Mouse (Mus musculus) cerebellum, adult 18-20 months (tissue): ENCODE measurements at regions not wholly inside any gene's neighbourhood (a gene's known extent, or its start where the extent isn't known, plus 50 kb on each side); places are given as distances from the start of the nearest gene placed in this dataset.

Source experiments
- DNase-seq, 2 experiments: peaks; one replicate each; pipeline ENCODE4 v3.0.0; 2021

DNA sequence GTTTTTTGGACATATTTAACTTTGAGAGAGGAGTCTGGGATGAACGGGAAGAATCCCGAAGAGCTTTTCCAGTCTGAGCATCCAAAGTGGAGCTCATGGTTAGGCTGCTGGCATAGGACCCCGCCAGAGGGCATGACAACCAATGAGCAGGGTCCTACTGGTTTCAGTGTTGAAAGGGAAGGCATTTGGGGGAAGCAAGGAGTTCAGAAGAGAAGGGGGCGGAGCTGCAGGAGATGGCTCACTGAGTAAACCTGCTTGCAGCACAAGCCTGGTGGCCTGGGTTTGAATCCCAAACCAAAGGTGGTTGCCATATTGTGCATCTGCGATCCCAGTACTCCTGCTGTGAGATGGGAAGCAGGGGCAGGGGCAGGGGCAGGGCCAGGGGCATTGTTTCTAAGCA lies 161.4 kb upstream of the Ubr2 start:
- DNase-seq, result no peak

DNA sequence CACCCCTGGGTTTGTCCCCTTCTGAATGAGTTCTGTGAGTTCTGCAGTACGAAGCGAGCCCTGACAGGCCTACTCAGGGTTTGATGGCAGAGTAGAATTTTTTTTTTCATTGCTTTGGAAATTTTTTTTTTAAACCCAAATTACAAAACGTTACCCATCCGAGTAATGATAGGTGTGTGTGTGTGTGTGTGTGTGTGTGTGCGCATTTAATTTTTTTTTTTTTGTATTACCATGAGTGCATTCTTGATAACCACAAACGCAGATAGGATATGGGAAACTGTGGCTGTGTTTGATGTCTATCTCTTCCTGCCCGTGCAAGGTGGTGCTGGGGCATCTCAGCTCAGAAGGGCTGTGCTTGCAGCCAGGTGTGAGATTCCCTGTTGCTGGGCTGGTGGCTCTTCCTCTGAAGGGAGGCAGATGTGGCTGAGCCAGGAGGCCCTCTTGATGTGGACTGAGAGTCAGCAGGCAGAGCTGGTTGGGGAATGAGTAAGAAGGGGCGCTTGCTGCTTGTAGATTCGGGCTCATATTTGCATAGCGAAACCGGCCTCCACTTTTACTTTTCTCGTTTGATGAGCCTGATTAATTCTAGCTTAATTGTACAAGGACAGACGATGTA lies 160.7 kb upstream of the Ubr2 start:
- no peak for DNase-seq

- DNase-seq, result no peak
Observed at GRCm38 (mm10) chr17:47168105-47168504, 157.7 kb upstream of the Ubr2 start.

GRCm38 (mm10) chr17:47163677-47164340 lies 153.5 kb upstream of the Ubr2 start:
- DNase-seq, result no peak

DNA sequence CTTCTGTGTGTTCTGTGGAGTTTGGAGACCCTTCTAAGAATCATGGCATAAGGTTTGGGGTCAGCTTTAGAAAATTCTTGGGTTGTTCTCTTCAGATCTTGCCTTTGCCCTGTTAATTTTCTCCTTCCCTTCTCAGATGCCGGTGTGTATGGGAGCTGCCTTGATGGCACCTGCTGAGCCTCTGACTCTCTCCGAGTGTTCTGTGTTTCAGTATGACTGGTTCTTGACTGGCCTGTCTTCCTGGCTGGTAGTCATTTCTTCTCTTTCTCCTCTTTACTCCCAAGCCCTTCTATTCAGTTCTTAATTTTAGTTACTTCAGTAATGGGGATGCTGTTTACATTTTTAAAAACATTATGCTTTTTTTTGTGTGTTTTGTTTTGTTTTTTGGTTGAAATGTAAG lies 152.1 kb upstream of the Ubr2 start:
- no peak for DNase-seq

DNA sequence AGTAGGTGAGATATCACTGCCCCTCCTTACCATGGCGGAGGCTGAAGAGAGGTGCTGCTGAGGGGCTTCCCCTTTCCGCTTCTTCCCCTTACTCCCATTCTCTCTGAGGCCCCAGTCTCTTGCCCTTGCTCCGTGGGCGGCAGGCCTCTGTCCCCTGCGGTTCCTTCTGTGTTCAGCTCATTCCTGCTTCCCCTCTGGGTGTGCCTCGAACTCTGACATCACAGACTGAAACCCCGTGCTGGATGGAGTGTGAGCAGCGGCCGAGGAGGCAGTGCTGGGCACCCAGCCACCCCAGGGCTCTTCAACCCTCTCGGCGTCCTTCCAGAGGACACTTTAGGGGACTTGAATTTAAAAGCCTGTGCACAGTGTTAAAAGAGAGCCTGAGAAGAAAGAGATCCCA lies 145.9 kb upstream of the Ubr2 start:
- no peak for DNase-seq

- DNase-seq, result peak in 1 of 2 experiments; percentile 13
Observed at GRCm38 (mm10) chr17:47151557-47152278, 141.4 kb upstream of the Ubr2 start.

DNA sequence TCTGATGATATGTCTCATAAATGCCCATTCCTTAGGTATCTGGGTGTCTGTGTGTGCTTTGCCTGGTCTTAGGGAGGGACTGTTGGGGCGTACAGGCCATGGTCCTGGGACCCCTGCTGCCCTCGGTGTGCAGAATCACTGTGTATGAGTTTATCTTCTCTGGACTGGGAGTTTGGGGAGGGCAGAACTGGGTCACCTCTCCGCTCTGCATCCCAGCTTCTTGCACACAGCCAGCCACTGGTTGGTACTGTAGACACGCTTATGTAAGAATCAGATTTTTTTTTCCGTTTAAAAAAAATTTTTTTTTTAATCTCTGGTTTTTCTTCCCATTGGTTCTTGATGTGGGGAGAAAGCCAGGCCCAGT lies 140.8 kb upstream of the Ubr2 start:
- DNase-seq, result peak in 1 of 2 experiments; percentile 16

GRCm38 (mm10) chr17:47150636-47151035 lies 140.3 kb upstream of the Ubr2 start:
- DNase-seq, result no peak

DNA sequence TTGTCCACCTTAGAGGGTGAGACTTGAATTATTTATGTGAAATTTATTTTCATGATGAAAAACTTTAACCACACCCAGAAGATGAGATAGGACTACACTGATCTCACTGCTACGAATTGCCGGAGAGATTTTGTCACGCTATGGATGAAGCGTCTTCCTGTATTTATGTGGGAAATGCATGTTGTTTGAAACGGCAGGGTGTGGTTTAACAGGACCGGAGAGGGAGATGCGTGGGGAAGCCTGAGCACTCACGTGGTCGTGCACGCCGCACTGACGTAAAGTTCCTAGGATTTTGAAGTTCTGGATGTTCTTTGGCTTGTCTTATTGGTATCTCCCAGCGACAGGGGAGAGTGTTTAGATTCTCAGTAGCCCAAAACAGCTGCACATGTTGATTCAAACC lies 139.3 kb upstream of the Ubr2 start:
- no peak for DNase-seq

DNA sequence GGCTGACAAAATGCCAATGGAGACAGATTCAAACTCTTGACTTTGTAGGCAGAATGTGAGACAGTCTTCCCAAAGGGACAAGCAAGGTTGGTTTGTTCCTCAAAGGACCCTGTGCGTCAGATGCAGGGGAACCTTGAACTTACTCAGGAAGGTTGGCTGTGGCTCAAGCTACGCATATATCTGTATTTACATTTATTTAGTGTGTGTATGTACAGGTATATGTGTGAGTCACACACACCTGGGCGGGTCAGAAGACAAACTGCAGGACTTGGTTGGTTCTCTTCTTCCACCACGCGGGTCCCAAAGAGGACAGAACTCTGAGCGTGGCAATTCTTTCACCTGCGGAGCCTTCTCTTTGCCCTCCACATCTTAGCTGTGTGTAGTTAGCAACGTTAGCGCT lies 138.8 kb upstream of the Ubr2 start:
- DNase-seq, result no peak

DNA sequence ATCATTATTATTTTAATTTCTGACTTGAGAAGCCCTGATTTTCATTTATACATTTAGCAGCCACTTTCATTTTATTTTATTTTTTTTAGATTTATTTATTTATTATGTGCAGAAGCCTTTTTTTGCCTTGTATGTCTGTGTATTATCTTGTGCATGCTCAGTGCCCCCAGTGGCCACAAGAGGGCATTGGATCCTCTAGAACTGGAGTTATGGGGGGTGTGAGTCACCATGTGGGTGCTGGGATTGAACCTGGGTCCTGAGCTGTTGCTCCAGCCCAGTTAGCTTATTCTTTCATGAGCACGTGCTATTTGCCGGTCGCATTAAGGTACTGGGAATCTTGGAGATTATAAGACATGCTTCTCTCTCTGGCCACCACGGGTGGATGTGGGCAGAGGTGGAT lies 136.3 kb upstream of the Ubr2 start:
- no peak for DNase-seq

DNA sequence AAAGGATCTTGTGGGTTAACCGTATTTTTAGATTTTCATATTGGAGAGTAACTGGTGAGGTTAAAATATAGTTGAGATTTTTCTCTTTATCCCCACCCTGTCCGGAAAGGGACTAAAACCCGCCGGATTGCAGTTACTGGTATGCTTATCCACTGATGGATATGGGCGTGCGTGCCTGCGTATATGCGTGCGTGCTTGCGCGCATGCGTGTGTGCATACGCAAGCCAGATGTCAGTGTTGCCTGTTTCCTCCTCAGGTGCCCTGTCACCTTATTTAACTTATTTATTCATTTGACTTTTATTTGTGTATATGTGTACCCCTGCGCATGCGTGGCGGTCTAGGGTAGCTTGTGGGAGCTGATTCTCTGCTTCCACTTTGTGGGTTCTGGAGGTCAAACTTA lies 135.2 kb upstream of the Ubr2 start:
- no peak for DNase-seq

DNA sequence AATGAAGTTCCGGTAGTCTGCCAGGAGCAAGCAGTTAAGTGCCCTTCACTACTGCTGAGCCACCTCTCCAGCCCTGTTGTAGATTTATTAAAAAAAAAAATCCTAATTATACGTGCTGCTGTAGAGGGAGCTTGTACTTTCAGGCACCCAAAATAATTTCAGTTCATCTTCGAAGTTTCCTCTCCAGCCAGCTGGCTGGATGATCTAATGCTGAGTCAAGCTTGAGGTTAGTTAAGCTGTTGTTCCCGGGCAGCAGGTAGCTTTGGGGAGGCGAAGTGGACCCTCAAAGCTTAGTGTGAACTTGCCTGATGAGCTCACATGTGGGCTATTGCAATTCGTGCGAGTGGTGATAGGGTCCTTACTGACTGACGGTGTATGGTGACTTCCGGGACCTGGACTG lies 134.6 kb upstream of the Ubr2 start:
- DNase-seq, result no peak

GRCm38 (mm10) chr17:47144460-47144859 lies 134.1 kb upstream of the Ubr2 start:
- DNase-seq, result no peak

GRCm38 (mm10) chr17:47143898-47144297 lies 133.5 kb upstream of the Ubr2 start:
- DNase-seq, result no peak

- DNase-seq, result no peak
Observed at GRCm38 (mm10) chr17:47142885-47143284, 132.5 kb upstream of the Ubr2 start.

- DNase-seq, result no peak
Observed at GRCm38 (mm10) chr17:47142276-47142675, 131.9 kb upstream of the Ubr2 start.

GRCm38 (mm10) chr17:47141843-47142215 lies 131.5 kb upstream of the Ubr2 start:
- DNase-seq, result no peak

DNA sequence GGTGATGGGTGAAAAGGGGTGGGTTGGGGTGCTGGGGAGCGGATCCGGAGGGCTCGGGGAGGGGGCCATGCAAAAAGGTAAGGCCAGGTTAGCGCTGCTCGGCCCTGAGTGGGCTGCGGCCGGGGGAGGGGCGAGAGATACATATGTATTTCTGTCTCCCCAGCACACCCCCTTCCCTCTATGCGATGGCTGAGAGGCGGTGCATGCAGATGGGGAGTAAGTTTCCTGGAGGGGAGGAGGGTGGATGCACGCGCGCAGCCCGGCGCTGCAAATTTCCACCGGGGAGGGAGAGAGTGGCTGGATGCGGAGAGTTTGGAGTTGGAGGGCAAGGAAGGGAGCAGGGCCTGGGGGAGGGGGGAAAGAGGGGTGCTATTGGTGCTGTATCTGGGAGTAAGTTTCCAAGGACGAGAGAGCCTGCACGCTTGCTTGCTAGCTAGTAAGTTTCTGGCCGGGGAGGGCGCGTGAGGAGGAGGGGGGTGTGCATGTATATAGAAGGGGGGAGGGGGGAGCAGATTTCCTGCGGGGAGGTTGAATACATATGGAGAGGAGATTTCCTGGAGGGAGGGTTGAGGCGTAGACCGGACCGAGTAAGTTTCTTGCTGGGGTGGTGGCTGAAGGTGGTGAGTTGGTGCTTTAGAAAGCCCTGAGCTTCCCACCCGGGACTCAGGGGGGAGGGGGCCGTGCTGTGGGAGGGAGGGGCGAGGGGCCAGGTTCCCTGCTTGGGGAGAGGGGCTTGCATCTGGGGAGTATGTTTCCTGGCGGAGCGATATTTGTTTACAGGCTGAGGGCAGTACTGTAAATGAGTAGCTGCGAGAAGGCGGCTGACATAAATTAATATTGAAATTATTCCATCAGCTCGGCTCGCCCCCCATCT lies 130.8 kb upstream of the Ubr2 start:
- peak; percentile 26 to 33 for DNase-seq

- peak; percentile 19 to 28 for DNase-seq
Observed at GRCm38 (mm10) chr17:47140241-47140968, 130.0 kb upstream of the Ubr2 start.

DNA sequence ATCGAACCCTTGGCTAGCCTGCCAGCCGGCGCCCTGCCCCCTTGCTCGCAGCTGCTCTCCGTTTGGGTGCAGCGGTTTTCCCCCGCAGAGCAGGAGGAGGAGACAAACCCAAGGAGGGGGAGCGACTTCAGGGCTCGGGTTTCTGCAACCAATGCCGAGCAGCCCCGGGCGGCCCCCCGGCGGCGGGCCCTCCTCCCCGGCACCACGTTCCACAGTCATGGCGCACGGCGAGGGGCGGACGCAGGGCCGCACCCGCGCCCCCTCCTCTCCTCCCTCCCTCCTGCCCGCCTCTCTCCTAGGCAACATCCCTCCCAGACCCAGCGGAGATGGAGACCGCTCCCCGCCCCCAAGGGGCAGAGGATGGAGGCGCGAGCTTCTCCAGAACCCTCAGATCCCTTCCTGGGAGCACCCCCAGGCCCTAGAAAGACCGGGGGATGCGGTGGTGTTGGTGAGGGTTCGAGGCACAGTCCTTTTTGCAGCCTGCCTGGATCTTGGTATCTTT lies 129.4 kb upstream of the Ubr2 start:
- DNase-seq, result peak; percentile 53 to 60
